Mouse (Mus musculus) C2C12 (cell line): Measurements from ENCODE around the gene Aasdh. TPM values are rescaled to one million over a fixed set of nuclear protein-coding genes. Genes with fewer than 3 reads are reported as not detected.

ENCODE experiments used
- H3K27me3 ChIP-seq: one replicate; pipeline ENCODE4 v1.6.1; 2011; ENCODE audit not compliant: control insufficient read depth, insufficient read depth, insufficient read length
- H3K36me3 ChIP-seq: one replicate; pipeline ENCODE4 v1.6.1; 2011; ENCODE audit not compliant: control insufficient read depth, insufficient read depth
- H3K4me3 ChIP-seq: one replicate; pipeline ENCODE4 v1.5.1; 2011; ENCODE audit warnings: mild to moderate bottlenecking, control low read depth; ENCODE audit not compliant: poor library complexity, insufficient read depth, severe bottlenecking
- H3K79me2 ChIP-seq: one replicate; pipeline ENCODE4 v1.6.1; 2011; ENCODE audit not compliant: control insufficient read depth, insufficient read depth
- H3K79me3 ChIP-seq: one replicate; pipeline ENCODE4 v1.6.1; 2011; ENCODE audit warnings: low read depth, control low read depth
- H3ac ChIP-seq: one replicate; pipeline ENCODE3; 2011; ENCODE audit warnings: low read depth; ENCODE audit not compliant: control insufficient read depth, insufficient read length
- CEBPB ChIP-seq: IDR thresholded peaks from one replicate; pipeline ENCODE4 v1.6.1; 2011; ENCODE audit warnings: low read depth, mild to moderate bottlenecking, control low read depth, moderate library complexity
- CTCF ChIP-seq: IDR thresholded peaks from one replicate; pipeline ENCODE4 v1.5.1; 2011; ENCODE audit not compliant: control insufficient read depth, insufficient read depth, insufficient read length
- FOSL1 ChIP-seq: IDR thresholded peaks from one replicate; pipeline ENCODE4 v1.8.0; 2011; ENCODE audit warnings: mild to moderate bottlenecking, low read length; ENCODE audit not compliant: poor library complexity, insufficient read depth, severe bottlenecking
- MAX ChIP-seq: IDR thresholded peaks from one replicate; pipeline ENCODE4 v1.6.1; 2011; ENCODE audit warnings: mild to moderate bottlenecking, control low read depth
- MYOD1 ChIP-seq: IDR thresholded peaks from one replicate; pipeline ENCODE4 v1.6.1; 2011; ENCODE audit warnings: low read depth; ENCODE audit not compliant: control insufficient read depth, insufficient read length
- MYOG ChIP-seq: IDR thresholded peaks from one replicate; pipeline ENCODE4 v1.6.1; 2011; ENCODE audit not compliant: control insufficient read depth, insufficient read length; ENCODE audit errors: extremely low read depth
- USF1 ChIP-seq: IDR thresholded peaks from one replicate; pipeline ENCODE4 v1.6.1; 2011; ENCODE audit warnings: low read depth, mild to moderate bottlenecking, control low read depth, moderate library complexity
- polyA plus RNA-seq: library from polyadenylated mRNA; unstranded; fragments of >200 nt; fragmentation: generic; extraction: Trizol; gene quantifications from one replicate; pipeline ENCODE4 v1.2.1, GENCODE M21; 2012; ENCODE audit warnings: missing spikeins

The Aasdh gene
- polyA plus RNA-seq, 1 experiment = 3.5 TPM

DNA sequence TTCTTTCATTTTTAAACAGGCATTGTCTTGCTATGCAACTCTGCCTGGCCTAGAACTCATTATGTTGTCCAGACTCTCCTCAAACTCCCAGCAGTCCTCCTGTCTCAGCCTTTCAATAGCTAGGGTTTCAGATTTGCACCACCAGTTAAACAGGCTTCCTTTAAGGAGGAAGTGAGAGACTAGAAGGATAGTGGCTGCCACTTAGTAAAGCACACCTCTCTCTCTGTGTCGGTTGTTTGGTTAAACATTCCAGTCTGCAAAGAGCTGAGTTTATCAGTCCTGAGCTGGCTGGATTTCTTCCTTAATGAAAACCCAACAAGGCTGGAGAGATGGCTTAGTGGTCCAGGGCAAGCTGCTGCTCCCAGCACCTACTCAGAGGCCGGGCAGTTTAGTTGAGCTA, 12.7 kb downstream of the Aasdh start:
- TF ChIP-seq USF1 (no peak), CTCF (no peak), CEBPB (no peak), MYOG (no peak)
- peaks cover 32% of the 10 kb centered on the region for H3K36me3 ChIP-seq
- H3K4me3 ChIP-seq = no peak overlapping the region
- no peak overlapping the region for H3ac ChIP-seq
- H3K27me3 ChIP-seq = no peaks in the 10 kb centered on the region
- H3K79me2 ChIP-seq = no peaks in the 10 kb centered on the region
- no peaks in the 10 kb centered on the region for H3K79me3 ChIP-seq

GRCm38 (mm10) chr5:76887011-76887410, 18.3 kb downstream of the Aasdh start:
- Histone ChIP-seq H3ac (no peak overlapping the region), H3K4me3 (no peak overlapping the region), H3K27me3 (no peaks in the 10 kb centered on the region), H3K79me2 (no peaks in the 10 kb centered on the region), H3K36me3 (peaks cover 26% of the 10 kb centered on the region), H3K79me3 (no peaks in the 10 kb centered on the region)
- TF ChIP-seq FOSL1 (no peak), MYOG (no peak), USF1 (no peak), MYOD1 (no peak), CTCF (no peak), MAX (no peak), CEBPB (no peak)

GRCm38 (mm10) chr5:76884107-76884506, 21.2 kb downstream of the Aasdh start:
- Histone ChIP-seq H3ac (no peak overlapping the region), H3K36me3 (peaks cover 24% of the 10 kb centered on the region), H3K27me3 (no peaks in the 10 kb centered on the region), H3K4me3 (no peak overlapping the region), H3K79me2 (no peaks in the 10 kb centered on the region), H3K79me3 (no peaks in the 10 kb centered on the region)
- TF ChIP-seq MAX (no peak), CEBPB (no peak), MYOG (no peak), USF1 (no peak), MYOD1 (no peak), FOSL1 (no peak), CTCF (no peak)

GRCm38 (mm10) chr5:76876106-76876758, 29.1 kb downstream of the Aasdh start:
- no peak for TF ChIP-seq USF1
- Histone ChIP-seq H3K27me3 (no peaks in the 10 kb centered on the region), H3K36me3 (peaks cover 5% of the 10 kb centered on the region)

GRCm38 (mm10) chr5:76869553-76869952, 35.8 kb downstream of the Aasdh start:
- H3ac ChIP-seq = no peak overlapping the region
- H3K36me3 ChIP-seq = peaks cover 8% of the 10 kb centered on the region
- TF ChIP-seq MYOD1 (no peak), CTCF (no peak), USF1 (no peak), CEBPB (no peak), MAX (no peak)
- no peaks in the 10 kb centered on the region for H3K27me3 ChIP-seq
- no peaks in the 10 kb centered on the region for H3K79me3 ChIP-seq
- H3K79me2 ChIP-seq = no peaks in the 10 kb centered on the region
- no peak overlapping the region for H3K4me3 ChIP-seq

More at GRCm38 (mm10) chr5:76876106-76876758, 29.1 kb downstream of the Aasdh start:
- H3K4me3 ChIP-seq = no peak overlapping the region
- H3K79me2 ChIP-seq = no peaks in the 10 kb centered on the region
- H3K79me3 ChIP-seq = no peaks in the 10 kb centered on the region
- H3ac ChIP-seq = no peak overlapping the region

DNA sequence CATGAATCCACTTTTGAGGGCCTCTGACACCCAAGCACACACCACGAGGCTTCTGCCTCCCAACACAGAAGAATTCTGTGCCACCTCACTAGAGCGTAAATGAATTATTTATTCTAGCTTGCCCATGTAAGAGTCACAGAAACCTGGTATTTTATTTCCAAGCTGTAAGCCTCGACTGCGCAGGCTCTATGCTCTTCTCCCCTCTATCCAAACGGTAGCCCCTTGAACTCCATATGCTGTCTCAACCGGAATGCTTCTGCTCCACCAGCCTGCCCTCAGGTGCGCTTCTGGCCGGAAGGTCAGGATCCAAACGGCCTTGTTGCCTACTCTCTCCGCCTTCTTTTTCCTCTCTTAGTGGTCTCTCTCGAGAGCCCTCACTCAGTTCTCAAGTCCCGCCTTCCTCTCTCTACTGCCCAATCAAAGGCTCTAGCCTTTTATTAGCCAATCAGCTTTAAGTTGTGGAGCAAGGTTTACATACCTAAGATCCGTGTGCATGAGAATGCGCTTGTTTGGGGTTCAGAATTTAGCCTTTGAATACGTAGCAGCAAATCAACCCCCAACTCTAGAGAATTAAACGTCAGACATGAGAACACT, 36.5 kb downstream of the Aasdh start:
- Histone ChIP-seq H3K79me3 (no peaks in the 10 kb centered on the region), H3K79me2 (no peaks in the 10 kb centered on the region), H3ac (no peak overlapping the region), H3K4me3 (no peak overlapping the region), H3K36me3 (peaks cover 4% of the 10 kb centered on the region), H3K27me3 (no peaks in the 10 kb centered on the region)
- TF ChIP-seq CEBPB = no peak
- TF ChIP-seq MYOG = no peak
- TF ChIP-seq MAX = no peak
- TF ChIP-seq USF1 = no peak
- TF ChIP-seq FOSL1 = no peak
- no peak for TF ChIP-seq CTCF
- TF ChIP-seq MYOD1 = no peak
